Mouse (Mus musculus) lung, embryonic 15.5 days (tissue): Measurements from ENCODE around the gene Pon3. TPM values are rescaled to one million over a fixed set of nuclear protein-coding genes. Genes with fewer than 3 reads are reported as not detected.

ENCODE experiments used
- ATAC-seq: fragments of 200-750 bp; cut with Nextera tagmentation; 2 replicates; pipeline ENCODE4 v1.8.0; 2017; ENCODE audit warnings: moderate number of reproducible peaks, borderline replicate concordance; ENCODE audit not compliant: low FRiP score, low TSS enrichment; ENCODE audit errors: extremely low read depth
- H3K27ac ChIP-seq: fragments of 300-500 bp; sonication (generic); 2 replicates; pipeline ENCODE4 v1.5.1; 2015; ENCODE audit warnings: moderate library complexity, mild to moderate bottlenecking, inconsistent platforms
- H3K27me3 ChIP-seq: fragments of 300-500 bp; sonication (generic); 2 replicates; pipeline ENCODE4 v1.6.1; 2015; ENCODE audit warnings: inconsistent platforms
- H3K36me3 ChIP-seq: fragments of 300-500 bp; sonication (generic); 2 replicates; pipeline ENCODE4 v1.6.1; 2015; ENCODE audit warnings: inconsistent platforms
- H3K4me1 ChIP-seq: fragments of 300-500 bp; sonication (generic); 2 replicates; pipeline ENCODE4 v1.6.1; 2015; ENCODE audit warnings: inconsistent platforms
- H3K4me2 ChIP-seq: fragments of 300-500 bp; sonication (generic); 2 replicates; pipeline ENCODE4 v1.6.1; 2015; ENCODE audit warnings: inconsistent platforms, mild to moderate bottlenecking, moderate library complexity
- H3K4me3 ChIP-seq: fragments of 300-500 bp; sonication (generic); 2 replicates; pipeline ENCODE4 v1.5.1; 2015; ENCODE audit warnings: mild to moderate bottlenecking, inconsistent platforms
- H3K9ac ChIP-seq: fragments of 300-500 bp; sonication (generic); 2 replicates; pipeline ENCODE4 v1.6.1; 2015; ENCODE audit warnings: inconsistent platforms
- H3K9me3 ChIP-seq: fragments of 300-500 bp; sonication (generic); 2 replicates; pipeline ENCODE4 v1.6.1; 2016; ENCODE audit warnings: inconsistent platforms
- WGBS: fragments of 180-500 bp; shearing (Covaris S2); methylation state at CpG from one replicate; pipeline ENCODE4 v1.1.7; 2015; 5-methylcytosine and 5-hydroxymethylcytosine counted together
- polyA plus RNA-seq: library from polyadenylated mRNA; unstranded; fragments of >200 nt; fragmentation: Nextera tagmentation; extraction: Ambion mirVana; gene quantifications from 2 replicates; pipeline ENCODE4 v1.2.1, GENCODE M21; 2015

The Pon3 gene
- polyA plus RNA-seq, 1 experiment from 2014 or later = 23.0 TPM

- Histone ChIP-seq H3K27me3 (no peaks in the 10 kb centered on the region), H3K4me3 (no peak overlapping the region), H3K4me2 (no peak overlapping the region), H3K9me3 (no peaks in the 10 kb centered on the region), H3K4me1 (no peaks in the 10 kb centered on the region), H3K27ac (no peak overlapping the region), H3K9ac (no peak overlapping the region), H3K36me3 (no peaks in the 10 kb centered on the region)
- ATAC-seq = no peak
- WGBS = 61% methylated on average over 2 of the region's 2 CpGs
Observed at GRCm38 (mm10) chr6:5287392-5287791, 31.3 kb upstream of the Pon3 start.

- Histone ChIP-seq H3K36me3 (no peaks in the 10 kb centered on the region), H3K4me3 (no peak overlapping the region), H3K4me2 (no peak overlapping the region), H3K4me1 (peaks cover 9% of the 10 kb centered on the region; the same call in 1 of the 2 replicates), H3K27me3 (no peaks in the 10 kb centered on the region), H3K9me3 (no peaks in the 10 kb centered on the region), H3K9ac (no peak overlapping the region), H3K27ac (no peak overlapping the region)
- WGBS = 69% methylated on average over 7 of the region's 7 CpGs
- ATAC-seq = no peak
Observed at GRCm38 (mm10) chr6:5282418-5282817, 26.3 kb upstream of the Pon3 start.

- H3K27me3 ChIP-seq = no peaks in the 10 kb centered on the region
Observed at GRCm38 (mm10) chr6:5280576-5281305, 24.7 kb upstream of the Pon3 start.

GRCm38 (mm10) chr6:5277972-5278371 lies 21.9 kb upstream of the Pon3 start:
- Histone ChIP-seq H3K36me3 (peaks cover 9% of the 10 kb centered on the region; the same call in 1 of the 2 replicates), H3K9me3 (no peaks in the 10 kb centered on the region), H3K4me1 (peaks cover 12% of the 10 kb centered on the region; the same call in 1 of the 2 replicates), H3K27ac (no peak overlapping the region), H3K4me3 (no peak overlapping the region), H3K9ac (no peak overlapping the region), H3K4me2 (no peak overlapping the region), H3K27me3 (no peaks in the 10 kb centered on the region)
- WGBS = 19% methylated on average over 5 of the region's 5 CpGs
- ATAC-seq = no peak

More at GRCm38 (mm10) chr6:5280576-5281305, 24.7 kb upstream of the Pon3 start:
- WGBS = 52% methylated on average over 6 of the region's 6 CpGs
- H3K4me3 ChIP-seq = no peak overlapping the region
- H3K9ac ChIP-seq = no peak overlapping the region
- peaks cover 8% of the 10 kb centered on the region; the same call in 1 of the 2 replicates for H3K36me3 ChIP-seq
- H3K9me3 ChIP-seq = no peaks in the 10 kb centered on the region
- H3K27ac ChIP-seq = no peak overlapping the region
- H3K4me1 ChIP-seq = peaks cover 12% of the 10 kb centered on the region; the same call in 1 of the 2 replicates
- H3K4me2 ChIP-seq = no peak overlapping the region
- ATAC-seq = no peak

GRCm38 (mm10) chr6:5269641-5270040 lies 13.6 kb upstream of the Pon3 start:
- WGBS = 81% methylated on average over 6 of the region's 6 CpGs
- no peak for ATAC-seq
- H3K27me3 ChIP-seq = no peaks in the 10 kb centered on the region
- no peak overlapping the region for H3K4me3 ChIP-seq
- no peaks in the 10 kb centered on the region for H3K9me3 ChIP-seq
- H3K27ac ChIP-seq = no peak overlapping the region
- no peaks in the 10 kb centered on the region for H3K4me1 ChIP-seq
- no peak overlapping the region for H3K9ac ChIP-seq
- peaks cover 13% of the 10 kb centered on the region; the same call in 1 of the 2 replicates for H3K36me3 ChIP-seq
- H3K4me2 ChIP-seq = no peak overlapping the region

GRCm38 (mm10) chr6:5264793-5265192 lies 8.7 kb upstream of the Pon3 start:
- Histone ChIP-seq H3K4me3 (no peak overlapping the region), H3K27ac (no peak overlapping the region), H3K4me1 (no peaks in the 10 kb centered on the region), H3K36me3 (0 out of 2 replicates have a peak, but pooled peaks cover 6% of the 10 kb centered on the region), H3K9ac (no peak overlapping the region), H3K4me2 (no peak overlapping the region), H3K27me3 (no peaks in the 10 kb centered on the region), H3K9me3 (no peaks in the 10 kb centered on the region)
- WGBS = 73% methylated on average over 8 of the region's 8 CpGs
- ATAC-seq = no peak

GRCm38 (mm10) chr6:5263250-5263999 lies 7.3 kb upstream of the Pon3 start:
- 70% methylated on average over 8 of the region's 8 CpGs for WGBS
- H3K27ac ChIP-seq = no peak overlapping the region
- H3K4me2 ChIP-seq = no peak overlapping the region
- no peaks in the 10 kb centered on the region for H3K4me1 ChIP-seq
- H3K9me3 ChIP-seq = no peaks in the 10 kb centered on the region
- ATAC-seq = no peak
- H3K27me3 ChIP-seq = no peaks in the 10 kb centered on the region
- no peak overlapping the region for H3K4me3 ChIP-seq
- 0 out of 2 replicates have a peak, but pooled peaks cover 3% of the 10 kb centered on the region for H3K36me3 ChIP-seq
- no peak overlapping the region for H3K9ac ChIP-seq

GRCm38 (mm10) chr6:5262322-5263249 lies 6.5 kb upstream of the Pon3 start:
- Histone ChIP-seq H3K9me3 (no peaks in the 10 kb centered on the region), H3K9ac (no peak overlapping the region), H3K36me3 (0 out of 2 replicates have a peak, but pooled peaks cover 3% of the 10 kb centered on the region), H3K4me3 (no peak overlapping the region), H3K27ac (no peak overlapping the region), H3K4me1 (no peaks in the 10 kb centered on the region), H3K4me2 (no peak overlapping the region), H3K27me3 (no peaks in the 10 kb centered on the region)
- 53% methylated on average over 9 of the region's 10 CpGs for WGBS
- no peak for ATAC-seq

GRCm38 (mm10) chr6:5255291-5255690 lies 795 bp downstream of the Pon3 start:
- ATAC-seq = no peak
- Histone ChIP-seq H3K4me2 (peak overlapping the region; percentile 68), H3K27me3 (no peaks in the 10 kb centered on the region), H3K36me3 (no peaks in the 10 kb centered on the region), H3K4me3 (peak overlapping the region; percentile 50), H3K9me3 (no peaks in the 10 kb centered on the region), H3K9ac (peak overlapping the region; percentile 40; the same call in 1 of the 2 replicates), H3K27ac (no peak overlapping the region), H3K4me1 (peaks cover 11% of the 10 kb centered on the region; the same call in 1 of the 2 replicates)
- 32% methylated on average over 6 of the region's 6 CpGs for WGBS

GRCm38 (mm10) chr6:5254869-5255268 lies 1.2 kb downstream of the Pon3 start:
- Histone ChIP-seq H3K27ac (no peak overlapping the region), H3K9ac (no peak overlapping the region), H3K27me3 (no peaks in the 10 kb centered on the region), H3K4me3 (no peak overlapping the region), H3K9me3 (no peaks in the 10 kb centered on the region), H3K4me2 (peak overlapping the region; percentile 68), H3K4me1 (peaks cover 11% of the 10 kb centered on the region; the same call in 1 of the 2 replicates), H3K36me3 (no peaks in the 10 kb centered on the region)
- 94% methylated on average over 2 of the region's 2 CpGs for WGBS
- no peak for ATAC-seq

GRCm38 (mm10) chr6:5245926-5246325 lies 10.2 kb downstream of the Pon3 start:
- ATAC-seq = no peak
- 85% methylated on average over 6 of the region's 6 CpGs for WGBS
- no peaks in the 10 kb centered on the region for H3K4me1 ChIP-seq
- no peak overlapping the region for H3K4me2 ChIP-seq
- H3K36me3 ChIP-seq = no peaks in the 10 kb centered on the region
- no peak overlapping the region for H3K9ac ChIP-seq
- H3K4me3 ChIP-seq = no peak overlapping the region
- H3K27ac ChIP-seq = no peak overlapping the region
- H3K9me3 ChIP-seq = no peaks in the 10 kb centered on the region
- H3K27me3 ChIP-seq = no peaks in the 10 kb centered on the region
